Mouse (Mus musculus): ENCODE data around the gene Grid1. TPM values are rescaled to one million over a fixed set of nuclear protein-coding genes. Genes with fewer than 3 reads are reported as not detected.

The Grid1 gene
- total RNA-seq, 2 experiments from 2014 or later, result 44.9 to 47.4 TPM

DNA sequence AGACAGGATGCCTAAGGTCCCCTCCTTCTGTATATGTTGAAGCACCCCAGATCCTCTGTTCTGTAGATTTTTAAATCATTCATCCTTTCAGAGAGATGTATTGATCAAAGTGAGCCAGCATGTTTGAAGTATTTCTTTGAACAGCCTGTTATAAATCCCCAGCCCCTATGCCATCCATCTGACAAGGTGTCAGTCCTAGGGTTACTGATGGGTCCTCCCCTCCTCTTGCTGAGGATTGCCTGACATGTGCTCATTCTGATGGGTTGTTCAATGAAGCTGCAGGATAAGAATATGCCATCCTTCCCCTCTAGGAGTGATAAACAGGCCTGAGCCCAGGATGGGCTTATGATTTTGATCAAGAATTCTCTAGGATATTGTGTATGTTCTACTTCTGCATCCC lies 411.5 kb downstream of the Grid1 start:
- intact Hi-C loops (cut with DNase I), result no loop called here
- no peak for DNase-seq (ENCODE audit: low spot score in 2 of 2)

GRCm38 (mm10) chr14:35242882-35243281 lies 423.0 kb downstream of the Grid1 start:
- intact Hi-C loops (cut with DNase I), result loop anchor here (10.0 kb wide), 1 partner anchor 238 kb away; no protein-coding TSS in a partner anchor
- no peak for DNase-seq (ENCODE audit: low spot score in 2 of 2)

DNA sequence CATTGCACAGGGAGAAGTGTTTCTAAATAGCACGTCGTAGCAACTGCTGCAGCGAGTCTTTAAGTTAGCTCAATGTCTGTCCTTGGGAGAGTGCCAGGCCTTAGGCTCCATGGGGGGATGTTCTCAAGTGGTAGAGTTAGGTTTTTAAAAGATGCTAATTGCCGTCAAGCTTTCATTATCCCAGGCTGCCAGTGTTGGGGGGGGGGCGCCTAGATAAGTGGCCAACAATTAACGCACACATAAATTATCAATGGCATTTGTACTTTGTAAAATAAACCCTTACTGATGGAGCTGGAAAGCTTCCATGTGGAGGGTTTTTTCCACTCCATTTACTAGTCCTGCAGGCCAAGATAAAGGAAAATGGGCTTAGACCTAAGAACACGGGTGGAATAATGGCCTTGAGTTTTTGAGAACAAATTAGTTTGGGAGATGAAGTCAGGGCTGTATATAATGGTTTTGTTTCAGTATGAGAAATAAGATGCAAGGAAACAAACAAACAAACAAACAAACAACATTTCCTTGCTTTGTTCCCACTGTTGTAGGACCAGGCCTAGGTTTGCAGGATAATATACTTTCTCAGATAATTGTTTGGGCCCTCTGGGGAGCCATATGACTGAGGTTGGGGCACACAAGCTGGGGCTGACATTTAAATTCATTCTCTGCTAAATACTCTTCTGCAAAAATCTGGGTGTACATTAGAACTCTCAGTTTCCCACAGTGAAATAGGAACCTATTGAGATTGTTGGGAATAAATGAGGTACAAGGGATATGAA lies 425.1 kb downstream of the Grid1 start:
- peak in 1 of 2 experiments; percentile 9 for DNase-seq (ENCODE audit: low spot score in 2 of 2)
- intact Hi-C loops (cut with DNase I), result loop anchor here (10.0 kb wide), 1 partner anchor 240 kb away; no protein-coding TSS in a partner anchor

GRCm38 (mm10) chr14:35250412-35250811 lies 430.5 kb downstream of the Grid1 start:
- DNase-seq (ENCODE audit: low spot score in 2 of 2), result peak in 1 of 2 experiments; percentile 5
- intact Hi-C loops (cut with DNase I), result no loop called here

DNA sequence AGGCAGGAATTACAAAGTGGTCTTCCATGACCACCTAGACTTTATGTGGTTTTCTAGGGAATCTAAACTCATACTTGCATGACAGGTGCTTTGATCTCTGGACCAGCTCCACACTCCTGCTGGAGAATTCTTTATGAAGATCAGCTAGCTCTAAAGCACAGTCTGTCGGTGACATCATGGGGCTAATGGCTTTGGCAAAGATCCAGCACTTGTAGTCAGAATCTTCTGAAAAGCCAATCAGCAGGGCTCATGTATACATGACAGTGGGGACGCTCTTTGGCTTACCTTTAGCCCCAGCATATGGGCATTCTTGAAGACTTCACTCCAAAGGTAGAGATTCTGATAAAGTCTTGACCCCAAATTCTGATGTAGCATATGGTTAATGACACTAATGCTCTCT lies 434.6 kb downstream of the Grid1 start:
- no peak for DNase-seq (ENCODE audit: low spot score in 2 of 2)
- intact Hi-C loops (cut with DNase I), result no loop called here

DNA sequence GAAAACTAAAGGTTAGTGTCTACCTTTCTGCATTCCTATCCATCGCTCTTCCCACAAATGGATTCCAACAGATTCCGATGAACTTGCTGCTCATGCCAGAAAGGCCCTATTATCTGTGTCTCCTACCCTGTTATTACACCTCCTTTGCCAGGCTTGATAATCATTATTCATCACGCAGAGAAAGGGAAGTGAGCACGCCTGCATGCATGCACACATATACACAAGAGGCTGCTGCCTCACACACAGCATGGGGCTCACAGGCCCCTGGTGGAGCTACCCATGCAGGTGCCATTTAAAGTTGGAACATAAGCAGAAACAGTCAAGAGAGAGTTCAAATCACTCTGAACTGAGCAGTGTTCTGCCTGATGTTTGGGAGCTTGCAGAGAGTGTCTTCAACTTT lies 450.4 kb downstream of the Grid1 start:
- DNase-seq (ENCODE audit: low spot score in 2 of 2), result no peak
- intact Hi-C loops (cut with DNase I), result no loop called here

- intact Hi-C loops (cut with DNase I), result no loop called here
- no peak for DNase-seq (ENCODE audit: low spot score in 2 of 2)
These were observed 489.3 kb downstream of the Grid1 start for GRCm38 (mm10) chr14:35309201-35309600.

- intact Hi-C loops (cut with DNase I), result no loop called here
- no peak for DNase-seq (ENCODE audit: low spot score in 2 of 2)
These were observed 493.7 kb downstream of the Grid1 start for GRCm38 (mm10) chr14:35313380-35314299.

DNA sequence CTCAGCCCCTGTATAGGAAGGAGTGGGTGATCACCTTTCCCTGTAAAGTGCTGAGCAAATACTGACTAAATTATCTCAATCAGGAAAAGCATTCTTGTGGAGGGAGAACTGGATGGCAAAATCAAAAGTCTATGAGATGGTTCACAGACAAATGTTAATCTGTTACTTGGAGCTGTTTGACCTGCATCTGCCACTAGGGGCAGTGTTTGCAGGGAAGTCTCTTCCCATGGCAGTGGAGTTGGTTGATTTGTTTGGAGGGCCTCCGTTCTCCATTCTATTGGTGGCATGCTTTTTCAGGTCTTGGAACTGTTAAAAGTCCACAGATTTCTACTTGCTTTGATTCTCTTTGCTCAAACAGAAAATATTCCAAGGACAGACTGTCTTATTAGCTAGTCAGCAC lies 506.4 kb downstream of the Grid1 start:
- DNase-seq (ENCODE audit: low spot score in 2 of 2), result peak; percentile 19 to 29
- intact Hi-C loops (cut with DNase I), result no loop called here

DNA sequence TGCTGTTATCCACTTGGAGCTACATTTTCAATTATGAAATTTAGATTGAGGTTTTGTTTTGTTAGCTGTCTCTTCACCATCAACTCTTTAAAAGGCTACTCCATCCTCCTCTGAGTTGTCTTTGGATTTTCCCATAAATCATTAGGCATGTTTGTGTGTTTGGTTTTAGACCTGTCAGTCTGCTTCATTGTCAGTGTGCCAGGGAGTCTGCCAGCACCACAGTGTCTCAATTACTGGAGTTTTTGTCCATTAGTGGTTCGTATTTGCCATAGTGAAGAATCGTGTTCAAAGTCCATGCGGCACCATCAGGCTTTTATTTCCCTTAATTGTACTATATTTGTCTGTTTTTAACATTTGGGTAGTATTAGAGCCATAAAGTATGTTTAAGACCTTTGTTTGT lies 516.7 kb downstream of the Grid1 start:
- intact Hi-C loops (cut with DNase I), result no loop called here
- no peak for DNase-seq (ENCODE audit: low spot score in 2 of 2)

DNA sequence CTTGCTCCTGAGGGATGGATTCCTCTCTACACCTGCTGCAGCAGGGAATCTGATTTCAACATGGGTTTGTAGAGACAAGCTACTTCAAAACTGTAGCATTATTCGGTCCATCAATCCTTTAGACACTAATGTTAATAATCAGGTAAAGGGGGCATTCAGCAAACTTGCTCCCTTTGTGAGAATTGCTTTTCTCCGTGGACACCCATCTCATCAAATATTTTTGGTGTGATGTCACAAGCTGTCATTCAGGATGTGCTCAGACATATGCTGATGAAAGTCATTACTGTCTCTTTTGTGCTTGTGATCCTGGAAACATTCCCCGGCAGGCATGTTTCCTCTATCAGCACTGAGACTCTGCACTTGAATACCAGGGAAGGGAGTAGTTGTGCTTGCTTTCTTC lies 536.1 kb downstream of the Grid1 start:
- intact Hi-C loops (cut with DNase I), result loop anchor here (10.0 kb wide), 1 partner anchor 531 kb away; the partner anchor contains the start of gene Grid1
- DNase-seq (ENCODE audit: low spot score in 2 of 2), result no peak

- intact Hi-C loops (cut with DNase I), result loop anchor here (10.0 kb wide), 1 partner anchor 532 kb away; the partner anchor contains the start of gene Grid1
- no peak for DNase-seq (ENCODE audit: low spot score in 2 of 2)
These were observed 536.7 kb downstream of the Grid1 start for GRCm38 (mm10) chr14:35356480-35357085.

DNA sequence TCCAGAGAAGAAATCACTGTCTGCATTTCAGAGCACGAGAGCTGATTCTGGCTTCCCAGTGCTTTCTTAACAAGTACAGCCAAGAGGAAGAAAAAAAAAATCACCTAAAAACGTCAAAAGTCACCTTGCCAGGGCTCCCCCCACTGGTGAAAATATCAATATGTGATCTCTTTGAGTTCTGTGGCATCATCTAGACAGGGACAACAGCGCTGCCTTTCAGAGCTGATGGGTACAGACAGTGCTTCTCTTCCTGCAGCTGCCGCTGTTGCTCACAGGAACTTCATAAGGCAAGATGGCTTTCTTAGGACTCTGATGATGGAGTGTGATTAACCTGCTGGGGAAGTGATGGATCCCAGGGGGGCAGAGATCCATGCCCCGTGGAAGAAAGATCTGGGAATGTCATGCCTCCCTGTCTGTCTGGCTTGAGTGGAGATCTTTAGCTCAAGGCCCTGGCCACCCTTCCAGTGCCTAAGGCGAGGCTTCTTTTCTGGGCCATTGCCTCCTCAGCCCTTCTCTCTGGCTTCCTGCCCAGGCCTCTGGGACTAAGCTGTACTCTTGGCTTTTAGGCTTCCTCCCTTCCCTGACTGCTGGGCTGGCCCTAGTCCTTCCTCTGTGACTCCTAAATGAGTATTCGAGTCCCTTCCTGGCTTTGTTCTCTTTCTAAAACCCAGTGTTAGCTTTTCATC lies 538.4 kb downstream of the Grid1 start:
- intact Hi-C loops (cut with DNase I), result loop anchor here (10.0 kb wide), 1 partner anchor 533 kb away; the partner anchor contains the start of gene Grid1

GRCm38 (mm10) chr14:35365177-35365944 lies 545.5 kb downstream of the Grid1 start:
- no peak for DNase-seq (ENCODE audit: low spot score in 2 of 2)

More for the DNA sequence above, 538.4 kb downstream of the Grid1 start:
- DNase-seq (ENCODE audit: low spot score in 2 of 2), result peak; percentile 20 to 50

GRCm38 (mm10) chr14:35374374-35374773 lies 554.5 kb downstream of the Grid1 start:
- intact Hi-C loops (cut with DNase I), result no loop called here
- DNase-seq (ENCODE audit: low spot score in 2 of 2), result no peak

More at GRCm38 (mm10) chr14:35365177-35365944, 545.5 kb downstream of the Grid1 start:
- intact Hi-C loops (cut with DNase I), result no loop called here

- intact Hi-C loops (cut with DNase I), result no loop called here
- DNase-seq (ENCODE audit: low spot score in 2 of 2), result no peak
These were observed 573.7 kb downstream of the Grid1 start for GRCm38 (mm10) chr14:35393591-35393990.

DNA sequence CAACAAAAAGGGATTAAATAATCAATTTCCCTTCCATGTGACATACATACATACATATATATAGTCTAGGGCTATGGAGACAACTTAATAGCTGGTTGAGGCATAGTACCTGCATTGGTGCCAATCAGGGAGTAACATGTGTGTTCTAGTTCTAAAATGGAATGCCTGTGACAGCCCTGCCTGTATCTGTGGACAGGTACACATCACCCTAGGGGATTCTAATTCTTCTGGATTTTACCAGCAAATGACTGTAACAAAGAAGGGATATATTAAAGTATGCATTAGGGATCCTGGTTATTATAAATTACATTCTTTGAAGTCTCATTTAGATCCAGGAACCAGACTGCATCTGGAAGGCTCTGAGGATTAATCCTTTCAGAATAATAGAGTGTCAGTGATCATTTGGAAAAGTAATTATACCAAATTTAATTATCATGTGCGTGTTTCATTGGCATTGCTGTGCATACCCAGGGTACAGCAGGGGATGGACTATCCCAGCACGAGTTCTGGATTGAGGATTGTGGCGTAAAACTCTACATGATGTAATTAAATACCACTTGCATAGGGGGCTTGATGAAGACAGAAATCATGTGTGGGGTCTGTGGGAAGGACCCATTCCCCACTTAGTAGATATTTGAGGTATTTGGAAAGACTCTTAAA lies 584.5 kb downstream of the Grid1 start:
- DNase-seq (ENCODE audit: low spot score in 2 of 2), result no peak
- intact Hi-C loops (cut with DNase I), result no loop called here

DNA sequence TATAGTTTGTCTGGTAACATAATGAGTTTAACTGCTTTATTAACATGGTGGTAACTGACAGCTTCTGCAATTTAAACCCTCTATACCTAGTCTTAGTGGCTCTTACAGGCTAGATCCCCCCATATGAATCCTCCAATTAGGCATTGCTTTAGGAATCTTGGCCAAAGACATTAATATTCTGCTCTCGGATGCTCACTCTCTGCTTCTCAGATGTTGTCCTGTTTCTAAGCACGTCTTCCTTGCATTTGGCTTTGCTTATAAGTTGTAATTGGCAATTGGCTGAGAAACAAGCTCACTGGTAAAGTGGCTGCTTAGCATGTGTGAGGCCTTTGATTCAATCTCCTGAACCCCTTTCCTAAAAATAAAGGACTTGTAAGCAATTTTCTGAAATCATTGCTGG lies 610.4 kb downstream of the Grid1 start:
- intact Hi-C loops (cut with DNase I), result no loop called here
- no peak for DNase-seq (ENCODE audit: low spot score in 2 of 2)
